Mouse (Mus musculus) embryonic facial prominence, embryonic 14.5 days (tissue): ENCODE results near the gene Gm28308. TPM values are rescaled to one million over a fixed set of nuclear protein-coding genes. Genes with fewer than 3 reads are reported as not detected.

ENCODE experiments used
- ATAC-seq: fragments of 200-750 bp; cut with Nextera tagmentation; 2 replicates; pipeline ENCODE4 v1.8.0; 2017; ENCODE audit warnings: low read depth, moderate number of reproducible peaks, moderate TSS enrichment
- DNase-seq: peaks from one replicate; pipeline ENCODE4 v3.0.0-alpha.2; 2015; ENCODE audit warnings: low spot score
- H3K27ac ChIP-seq: fragments of 300-500 bp; sonication (generic); replicated peaks from 2 replicates; pipeline ENCODE4 v1.5.1; 2014; ENCODE audit warnings: low read depth, mild to moderate bottlenecking, low read length, moderate library complexity
- H3K27me3 ChIP-seq: fragments of 300-500 bp; sonication (generic); replicated peaks from 2 replicates; pipeline ENCODE4 v1.6.1; 2014; ENCODE audit warnings: low read length; ENCODE audit not compliant: control insufficient read depth, insufficient read depth
- H3K36me3 ChIP-seq: fragments of 300-500 bp; sonication (generic); 2 replicates; pipeline ENCODE4 v1.6.1; 2014; ENCODE audit warnings: low read length, mixed read lengths; ENCODE audit not compliant: control insufficient read depth, insufficient read depth
- H3K4me1 ChIP-seq: fragments of 300-500 bp; sonication (generic); 2 replicates; pipeline ENCODE4 v1.6.1; 2014; ENCODE audit warnings: antibody characterized with exemption, low read length; ENCODE audit not compliant: control insufficient read depth, insufficient read depth
- H3K4me2 ChIP-seq: fragments of 300-500 bp; sonication (generic); 2 replicates; pipeline ENCODE4 v1.6.1; 2014; ENCODE audit warnings: low read depth, mild to moderate bottlenecking, low read length, moderate library complexity, mixed read lengths
- H3K4me3 ChIP-seq: fragments of 300-500 bp; sonication (generic); 2 replicates; pipeline ENCODE4 v1.5.1; 2014; ENCODE audit warnings: low read depth, mild to moderate bottlenecking, low read length
- H3K9ac ChIP-seq: fragments of 300-500 bp; sonication (generic); 2 replicates; pipeline ENCODE4 v1.6.1; 2014; ENCODE audit warnings: low read depth, mild to moderate bottlenecking, low read length, moderate library complexity, mixed read lengths
- H3K9me3 ChIP-seq: fragments of 300-500 bp; sonication (generic); 2 replicates; pipeline ENCODE4 v1.6.1; 2016; ENCODE audit warnings: low read length; ENCODE audit not compliant: control insufficient read depth
- WGBS: fragments of 180-500 bp; shearing (Covaris S2); extraction: QIAGEN DNeasy Blood & Tissue Kit; methylation state at CpG from one replicate; pipeline ENCODE4 v1.1.7; 2014; 5-methylcytosine and 5-hydroxymethylcytosine counted together
- polyA plus RNA-seq: library from polyadenylated mRNA; unstranded; fragments of >200 nt; fragmentation: Nextera tagmentation; extraction: Ambion mirVana; gene quantifications from 2 replicates; pipeline ENCODE4 v1.2.1, GENCODE M21; 2014

Gene Gm28308
- polyA plus RNA-seq, 1 experiment from 2014 or later, result not detected

DNA sequence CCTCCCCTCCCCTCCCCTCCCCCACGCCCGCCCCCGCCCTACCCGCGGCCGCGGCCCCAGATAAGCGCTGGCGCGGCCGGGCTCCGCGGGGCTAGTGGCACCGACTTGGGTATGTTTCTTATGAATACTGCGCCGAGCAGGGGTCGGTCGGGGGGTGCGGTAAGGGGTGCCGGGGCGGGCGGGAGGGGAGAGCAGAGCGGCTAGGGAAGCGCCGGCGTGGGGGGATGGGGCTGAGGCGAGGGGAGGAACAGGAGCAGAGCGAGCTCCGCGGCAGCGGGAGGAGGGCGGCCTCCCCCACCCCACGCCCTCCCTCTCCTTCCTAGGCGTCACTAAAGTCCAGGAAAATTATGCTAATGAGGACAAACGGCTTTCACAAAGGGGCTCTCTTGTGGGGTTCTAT, 37.3 kb downstream of the Gm28308 start:
- no peak overlapping the region; the same call in 1 of the 2 replicates for H3K27ac ChIP-seq
- peaks cover 98% of the 10 kb centered on the region for H3K27me3 ChIP-seq
- ATAC-seq (0 out of 2 replicates have a peak, but pooled peaks have one; percentile 14), DNase-seq (no peak)
- 0% methylated on average over 13 of the region's 35 CpGs for WGBS
- no peaks in the 10 kb centered on the region for H3K9me3 ChIP-seq
- H3K36me3 ChIP-seq, result no peaks in the 10 kb centered on the region
- H3K4me3 ChIP-seq, result peak overlapping the region; percentile 30
- H3K9ac ChIP-seq, result peak overlapping the region; percentile 57
- H3K4me1 ChIP-seq, result no peaks in the 10 kb centered on the region
- peak overlapping the region; percentile 36 for H3K4me2 ChIP-seq

DNA sequence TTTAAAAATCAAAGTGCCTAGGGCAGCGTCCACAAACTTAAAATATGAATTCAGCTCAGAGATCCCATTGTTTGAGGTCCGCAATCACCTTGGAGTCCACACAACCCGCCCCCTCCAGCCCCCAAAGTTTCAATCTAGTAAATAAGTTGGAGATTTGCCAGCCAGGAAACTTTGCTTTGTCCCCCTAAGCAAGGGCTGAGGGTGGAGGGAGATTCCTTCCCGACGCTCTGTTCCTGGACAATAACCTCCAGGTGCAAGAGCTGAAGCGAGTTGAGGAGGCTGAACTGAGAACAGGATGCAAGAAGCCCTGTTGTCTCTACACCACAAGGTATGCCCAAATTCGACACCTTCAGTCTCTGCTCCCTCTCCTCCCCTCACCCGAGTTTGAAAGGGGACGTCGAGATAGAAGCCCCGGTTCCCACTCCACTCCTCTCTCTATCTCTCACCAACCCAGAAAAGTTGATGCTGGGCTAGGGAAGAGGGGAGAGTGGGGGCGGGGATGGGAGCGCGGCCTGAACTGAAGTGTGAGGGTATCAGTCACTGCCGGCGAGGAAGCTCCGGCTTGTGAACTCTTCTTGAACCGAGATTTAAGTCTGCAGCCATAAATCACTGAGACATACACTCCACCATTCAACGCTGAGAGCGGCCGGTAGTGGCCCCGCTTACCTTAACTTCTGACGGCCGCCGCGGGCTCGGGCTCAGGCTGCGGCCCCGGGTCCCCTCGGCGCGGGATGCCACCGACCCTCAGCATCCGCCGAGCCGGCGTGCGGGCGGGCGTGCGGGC, 38.0 kb downstream of the Gm28308 start:
- H3K27me3 ChIP-seq, result peaks cover 99% of the 10 kb centered on the region
- H3K4me3 ChIP-seq, result peak overlapping the region; percentile 30
- DNase-seq (no peak), ATAC-seq (peak; percentile 20; the same call in 1 of the 2 replicates)
- H3K4me1 ChIP-seq, result no peaks in the 10 kb centered on the region
- no peaks in the 10 kb centered on the region for H3K36me3 ChIP-seq
- WGBS, result 2% methylated on average over 22 of the region's 41 CpGs
- no peaks in the 10 kb centered on the region for H3K9me3 ChIP-seq
- no peak overlapping the region; the same call in 1 of the 2 replicates for H3K27ac ChIP-seq
- H3K9ac ChIP-seq, result peak overlapping the region; percentile 57
- peak overlapping the region; percentile 36 for H3K4me2 ChIP-seq

GRCm38 (mm10) chr6:52173648-52174047, 39.5 kb downstream of the Gm28308 start:
- no peak overlapping the region for H3K27ac ChIP-seq
- no peak overlapping the region for H3K4me3 ChIP-seq
- H3K4me2 ChIP-seq, result peak overlapping the region; percentile 50; the same call in 1 of the 2 replicates

GRCm38 (mm10) chr6:52172501-52172900, 40.6 kb downstream of the Gm28308 start:
- H3K4me3 ChIP-seq, result peak overlapping the region; percentile 28
- H3K4me2 ChIP-seq, result peak overlapping the region; percentile 50
- no peaks in the 10 kb centered on the region for H3K36me3 ChIP-seq
- under 1% methylated on average over 34 of the region's 35 CpGs for WGBS
- DNase-seq (peak; percentile 72), ATAC-seq (peak; percentile 63; the same call in 1 of the 2 replicates)
- no peaks in the 10 kb centered on the region for H3K9me3 ChIP-seq
- peaks cover 95% of the 10 kb centered on the region for H3K27me3 ChIP-seq
- no peaks in the 10 kb centered on the region for H3K4me1 ChIP-seq
- H3K27ac ChIP-seq, result no peak overlapping the region; the same call in 1 of the 2 replicates
- H3K9ac ChIP-seq, result peak overlapping the region; percentile 49; the same call in 1 of the 2 replicates

More at GRCm38 (mm10) chr6:52173648-52174047, 39.5 kb downstream of the Gm28308 start:
- Histone ChIP-seq H3K9ac (no peak overlapping the region), H3K4me1 (no peaks in the 10 kb centered on the region), H3K9me3 (no peaks in the 10 kb centered on the region), H3K36me3 (no peaks in the 10 kb centered on the region), H3K27me3 (peaks cover 94% of the 10 kb centered on the region)
- no peak for ATAC-seq
- no peak for DNase-seq
- 5% methylated on average over 4 of the region's 4 CpGs for WGBS

DNA sequence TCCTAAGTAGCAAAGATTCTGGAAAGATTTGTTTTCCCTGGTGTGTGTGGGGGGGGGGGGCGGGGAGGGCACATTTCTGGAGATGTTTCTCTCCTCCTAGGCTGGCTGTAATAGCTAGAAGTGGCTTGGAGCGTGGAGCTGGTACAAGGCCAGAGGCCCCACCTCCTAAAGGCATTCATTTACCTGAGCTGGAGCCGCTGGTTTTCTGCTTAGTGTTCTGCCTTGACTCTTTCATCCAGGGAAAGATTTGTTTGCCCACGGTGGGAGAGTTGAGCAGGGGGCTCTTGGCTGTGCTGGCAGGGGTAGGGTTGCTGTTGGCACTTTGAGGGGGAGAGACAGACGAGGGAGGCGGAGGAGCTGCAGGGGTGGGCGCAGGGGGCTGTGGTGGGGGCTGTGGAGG, 41.2 kb downstream of the Gm28308 start:
- H3K4me1 ChIP-seq, result no peaks in the 10 kb centered on the region

DNA sequence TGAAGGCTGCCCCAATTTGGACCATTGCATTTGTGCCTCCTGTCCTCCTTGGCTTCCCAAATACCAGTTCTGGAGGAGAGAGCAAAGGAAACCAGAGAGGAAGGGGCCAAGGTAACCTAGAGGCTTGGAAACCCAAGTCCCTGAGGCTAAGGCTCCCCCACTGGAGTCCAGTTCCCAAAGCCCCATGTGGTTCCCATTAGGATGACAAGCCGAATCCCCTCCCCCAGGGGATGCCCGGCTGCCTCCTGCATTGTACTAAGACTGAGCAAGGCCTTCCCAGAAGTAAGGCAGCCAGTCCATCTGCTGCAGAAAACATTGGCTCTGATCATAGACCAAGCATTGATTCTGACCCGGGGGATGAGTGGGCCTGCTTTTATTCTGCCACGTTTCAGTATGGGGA, 41.8 kb downstream of the Gm28308 start:
- 8% methylated on average over 4 of the region's 4 CpGs for WGBS
- no peaks in the 10 kb centered on the region for H3K4me1 ChIP-seq
- no peak overlapping the region for H3K9ac ChIP-seq
- H3K4me2 ChIP-seq, result peak overlapping the region; percentile 99; the same call in 1 of the 2 replicates
- H3K27ac ChIP-seq, result no peak overlapping the region
- no peaks in the 10 kb centered on the region for H3K36me3 ChIP-seq
- H3K9me3 ChIP-seq, result no peaks in the 10 kb centered on the region
- no peak overlapping the region for H3K4me3 ChIP-seq
- peaks cover 95% of the 10 kb centered on the region for H3K27me3 ChIP-seq
- no peak for ATAC-seq
- no peak for DNase-seq

More for the DNA sequence above, 41.2 kb downstream of the Gm28308 start:
- peak overlapping the region; percentile 50 for H3K4me2 ChIP-seq
- H3K36me3 ChIP-seq, result no peaks in the 10 kb centered on the region
- H3K9ac ChIP-seq, result peak overlapping the region; percentile 49; the same call in 1 of the 2 replicates
- WGBS, result 7% methylated on average over 3 of the region's 7 CpGs
- H3K27me3 ChIP-seq, result peaks cover 95% of the 10 kb centered on the region
- no peaks in the 10 kb centered on the region for H3K9me3 ChIP-seq
- H3K4me3 ChIP-seq, result peak overlapping the region; percentile 28
- ATAC-seq (no peak), DNase-seq (no peak)
- no peak overlapping the region; the same call in 1 of the 2 replicates for H3K27ac ChIP-seq

DNA sequence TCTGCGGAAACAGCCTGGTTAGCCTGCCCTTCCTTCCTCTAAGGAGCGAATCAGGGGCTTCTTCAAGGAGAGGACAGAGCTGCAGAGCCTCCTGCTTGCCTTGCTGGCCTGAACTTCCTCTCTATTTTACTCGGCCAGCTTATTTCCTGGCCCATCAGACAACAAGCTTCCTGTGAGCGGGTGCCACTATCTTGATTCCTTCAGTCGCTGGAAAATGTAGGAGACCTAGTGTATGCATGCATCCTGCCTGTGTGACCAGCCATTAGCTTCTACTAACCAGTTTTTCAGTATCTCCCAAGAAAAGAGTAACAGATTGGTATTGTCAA, 42.3 kb downstream of the Gm28308 start:
- no peaks in the 10 kb centered on the region for H3K36me3 ChIP-seq
- peak overlapping the region; percentile 33; the same call in 1 of the 2 replicates for H3K27ac ChIP-seq
- H3K9me3 ChIP-seq, result no peaks in the 10 kb centered on the region
- 13% methylated on average over 5 of the region's 5 CpGs for WGBS
- 0 out of 2 replicates have a peak overlapping the region, but pooled peaks have one; percentile 26 for H3K9ac ChIP-seq
- H3K4me2 ChIP-seq, result peak overlapping the region; percentile 99; the same call in 1 of the 2 replicates
- peaks cover 95% of the 10 kb centered on the region for H3K27me3 ChIP-seq
- H3K4me1 ChIP-seq, result no peaks in the 10 kb centered on the region
- DNase-seq, result no peak
- no peak overlapping the region for H3K4me3 ChIP-seq
- ATAC-seq, result no peak

DNA sequence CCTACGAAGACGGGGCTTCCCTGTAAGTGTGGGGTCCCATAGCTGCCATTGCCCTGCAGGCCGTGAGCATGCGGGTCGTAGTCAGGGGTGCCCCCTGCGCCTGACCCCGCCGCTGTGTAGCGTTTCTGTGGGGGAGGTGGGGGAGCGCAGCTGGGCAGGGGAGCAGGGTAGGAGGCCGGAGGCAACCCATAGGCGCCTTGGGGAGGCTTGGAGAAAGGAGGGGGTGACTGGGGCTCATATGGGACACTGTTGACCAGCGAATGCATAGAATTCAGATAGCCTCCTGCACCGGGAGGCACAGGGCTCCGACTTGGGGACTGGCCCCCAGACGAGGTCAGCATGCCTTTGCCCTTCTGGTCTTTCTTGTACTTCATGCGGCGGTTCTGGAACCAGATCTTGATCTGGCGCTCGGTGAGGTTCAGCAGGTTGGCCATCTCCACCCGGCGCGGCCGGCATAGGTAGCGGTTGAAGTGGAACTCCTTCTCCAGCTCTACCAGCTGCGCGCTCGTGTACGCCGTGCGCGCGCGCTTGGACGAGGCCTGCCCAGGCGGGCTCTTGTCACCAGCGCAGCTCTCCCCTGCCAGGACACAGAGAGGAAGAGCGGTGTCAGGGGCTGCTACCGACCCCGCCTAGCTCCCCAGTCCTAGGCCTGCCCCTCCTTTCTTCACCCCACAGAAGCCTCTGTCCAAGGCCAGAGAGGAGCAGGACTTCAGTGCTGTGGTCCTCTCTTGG, 42.8 kb downstream of the Gm28308 start:
- peak overlapping the region; percentile 33; the same call in 1 of the 2 replicates for H3K27ac ChIP-seq
- DNase-seq (no peak), ATAC-seq (no peak)
- no peaks in the 10 kb centered on the region for H3K9me3 ChIP-seq
- peak overlapping the region; percentile 40; the same call in 1 of the 2 replicates for H3K9ac ChIP-seq
- H3K36me3 ChIP-seq, result no peaks in the 10 kb centered on the region
- H3K27me3 ChIP-seq, result peaks cover 95% of the 10 kb centered on the region
- 4% methylated on average over 33 of the region's 40 CpGs for WGBS
- peak overlapping the region; percentile 17; the same call in 1 of the 2 replicates for H3K4me3 ChIP-seq
- H3K4me2 ChIP-seq, result peak overlapping the region; percentile 99; the same call in 1 of the 2 replicates
- no peaks in the 10 kb centered on the region for H3K4me1 ChIP-seq
